Mouse (Mus musculus): ENCODE data around the gene Palm2. TPM values are rescaled to one million over a fixed set of nuclear protein-coding genes. Genes with fewer than 3 reads are reported as not detected.

The Palm2 gene
- polyA plus RNA-seq, 1 experiment from 2014 or later, result 11.8 TPM

DNA sequence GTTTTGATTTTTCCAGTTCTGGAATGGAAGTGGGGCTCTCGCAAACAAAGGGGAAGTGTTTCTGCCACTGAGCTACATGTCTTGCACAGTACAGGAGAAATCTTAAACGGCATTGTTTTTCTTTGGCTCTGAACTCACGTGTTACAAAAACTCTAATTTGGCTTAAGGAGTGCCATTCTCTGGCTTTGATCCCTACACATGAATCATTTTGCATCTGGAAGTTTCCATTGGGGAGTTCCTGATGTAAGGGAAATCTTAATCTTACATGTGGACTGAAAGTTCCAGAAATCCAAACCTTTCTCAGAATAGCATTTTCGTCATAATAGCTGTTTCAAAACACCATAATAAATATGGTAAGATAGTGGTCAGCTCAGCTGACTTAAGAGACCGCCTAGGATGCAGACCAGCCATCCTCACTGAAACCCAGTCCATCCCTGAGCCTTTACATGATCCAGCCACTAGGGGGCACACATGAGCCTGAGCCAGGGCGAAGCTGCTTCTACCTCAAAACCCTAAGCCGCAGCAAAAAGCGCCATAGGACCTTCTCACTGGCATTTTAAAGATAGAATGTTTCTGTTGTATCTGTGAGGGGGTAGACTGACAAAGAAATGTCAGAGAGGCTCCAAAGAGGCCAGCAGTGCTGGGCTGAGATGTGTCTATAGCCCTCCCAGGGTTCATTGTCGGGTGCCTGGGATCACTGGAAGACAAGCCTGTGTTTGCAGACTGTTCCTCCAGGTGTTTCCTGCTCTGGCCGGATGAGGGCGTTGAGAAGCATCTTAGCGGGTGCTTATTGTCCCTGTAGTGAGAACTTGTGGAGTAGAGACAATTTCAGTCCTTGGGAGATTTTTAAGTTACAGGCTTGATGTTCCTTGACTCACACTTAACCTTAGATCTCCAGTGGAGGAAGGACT lies 239.2 kb downstream of the Palm2 start:
- 16% methylated on average over 12 of the region's 12 CpGs for WGBS
- no peak overlapping the region; the same call in 1 of the 2 replicates for H3K4me3 ChIP-seq (ENCODE audit: low read length)
- no peaks in the 10 kb centered on the region for H3K9me3 ChIP-seq (replicated peaks; ENCODE audit: control insufficient read depth, low read length)
- H3K9ac ChIP-seq (ENCODE audit: low read length), result peak overlapping the region; percentile 44; the same call in 1 of the 2 replicates
- peak overlapping the region; percentile 49 for H3K4me2 ChIP-seq (ENCODE audit: low read depth, low read length)
- H3K4me1 ChIP-seq (ENCODE audit: control insufficient read depth, insufficient read depth, low read length), result peaks cover 63% of the 10 kb centered on the region
- H3K27ac ChIP-seq (ENCODE audit: low read length), result peak overlapping the region; percentile 86
- no peak for ATAC-seq (replicated peaks; ENCODE audit: extremely low read depth, insufficient read depth, low FRiP score)
- no peaks in the 10 kb centered on the region for H3K36me3 ChIP-seq (ENCODE audit: control insufficient read depth, insufficient read depth)
- H3K27me3 ChIP-seq (ENCODE audit: control insufficient read depth, insufficient read depth, low read length), result no peaks in the 10 kb centered on the region

- Histone ChIP-seq H3K27me3 (ENCODE audit: control insufficient read depth, insufficient read depth, low read length) (no peaks in the 10 kb centered on the region), H3K27ac (ENCODE audit: low read length) (peak overlapping the region; percentile 86), H3K36me3 (ENCODE audit: control insufficient read depth, insufficient read depth) (no peaks in the 10 kb centered on the region), H3K9ac (ENCODE audit: low read length) (0 out of 2 replicates have a peak overlapping the region, but pooled peaks have one; percentile 23), H3K4me1 (ENCODE audit: control insufficient read depth, insufficient read depth, low read length) (peaks cover 59% of the 10 kb centered on the region), H3K9me3 (replicated peaks; ENCODE audit: control insufficient read depth, low read length) (no peaks in the 10 kb centered on the region), H3K4me2 (ENCODE audit: low read depth, low read length) (peak overlapping the region; percentile 61; the same call in 1 of the 2 replicates), H3K4me3 (ENCODE audit: low read length) (no peak overlapping the region)
- no peak for ATAC-seq (replicated peaks; ENCODE audit: extremely low read depth, insufficient read depth, low FRiP score)
- WGBS, result 59% methylated on average over 7 of the region's 7 CpGs
Observed at GRCm38 (mm10) chr4:57674351-57674750, 240.3 kb downstream of the Palm2 start.

DNA sequence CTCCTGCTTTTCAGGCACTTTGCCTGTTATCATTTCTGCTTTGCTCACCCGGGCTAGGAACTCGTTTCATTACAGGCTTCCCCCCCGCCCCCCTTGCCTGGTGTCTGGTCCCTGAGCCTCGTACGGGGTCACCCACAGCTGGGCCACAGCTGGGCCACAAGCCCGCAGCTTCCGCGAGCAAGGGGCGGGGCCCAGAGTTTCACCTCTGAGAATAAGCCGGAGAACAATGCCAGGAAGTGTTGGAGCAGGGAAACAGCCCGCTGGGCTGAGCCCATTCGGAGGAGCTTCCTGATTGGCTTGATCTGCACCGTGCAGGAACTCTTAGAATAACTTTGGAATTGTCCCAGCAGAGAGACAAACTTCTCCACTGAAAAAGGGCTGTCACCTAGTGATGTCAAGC lies 241.3 kb downstream of the Palm2 start:
- H3K9me3 ChIP-seq (replicated peaks; ENCODE audit: control insufficient read depth, low read length), result no peaks in the 10 kb centered on the region
- H3K4me1 ChIP-seq (ENCODE audit: control insufficient read depth, insufficient read depth, low read length), result peaks cover 48% of the 10 kb centered on the region
- H3K36me3 ChIP-seq (ENCODE audit: control insufficient read depth, insufficient read depth), result no peaks in the 10 kb centered on the region
- peak overlapping the region; percentile 86 for H3K27ac ChIP-seq (ENCODE audit: low read length)
- H3K4me2 ChIP-seq (ENCODE audit: low read depth, low read length), result peak overlapping the region; percentile 61
- peak; percentile 78 for ATAC-seq (replicated peaks; ENCODE audit: extremely low read depth, insufficient read depth, low FRiP score)
- H3K27me3 ChIP-seq (ENCODE audit: control insufficient read depth, insufficient read depth, low read length), result no peaks in the 10 kb centered on the region
- H3K9ac ChIP-seq (ENCODE audit: low read length), result peak overlapping the region; percentile 42
- WGBS, result 4% methylated on average over 13 of the region's 13 CpGs
- H3K4me3 ChIP-seq (ENCODE audit: low read length), result peak overlapping the region; percentile 34

DNA sequence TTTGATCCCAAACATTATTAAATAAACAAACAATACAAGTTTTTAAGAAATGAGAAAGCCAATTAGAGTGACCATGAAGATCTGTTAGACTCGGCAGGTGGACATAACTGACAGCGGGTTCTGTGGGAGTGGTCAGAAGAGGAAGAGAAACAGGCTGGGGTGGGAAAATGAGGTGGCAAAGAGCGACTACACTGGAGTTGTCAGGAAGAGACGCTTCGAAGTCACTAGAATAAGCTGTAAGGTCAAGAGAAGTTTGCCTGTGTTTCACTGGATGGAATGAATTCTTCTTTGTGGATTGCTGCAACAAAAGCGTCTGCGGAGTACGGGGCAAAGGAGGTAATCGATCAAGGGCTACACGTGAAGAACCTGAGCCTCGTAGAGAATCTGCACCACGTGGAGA lies 243.9 kb downstream of the Palm2 start:
- Histone ChIP-seq H3K4me1 (ENCODE audit: control insufficient read depth, insufficient read depth, low read length) (peaks cover 37% of the 10 kb centered on the region), H3K4me2 (ENCODE audit: low read depth, low read length) (no peak overlapping the region), H3K27me3 (ENCODE audit: control insufficient read depth, insufficient read depth, low read length) (no peaks in the 10 kb centered on the region), H3K4me3 (ENCODE audit: low read length) (no peak overlapping the region), H3K9me3 (replicated peaks; ENCODE audit: control insufficient read depth, low read length) (no peaks in the 10 kb centered on the region), H3K27ac (ENCODE audit: low read length) (no peak overlapping the region), H3K36me3 (ENCODE audit: control insufficient read depth, insufficient read depth) (no peaks in the 10 kb centered on the region), H3K9ac (ENCODE audit: low read length) (no peak overlapping the region)
- 72% methylated on average over 12 of the region's 12 CpGs for WGBS
- ATAC-seq (replicated peaks; ENCODE audit: extremely low read depth, insufficient read depth, low FRiP score), result no peak

DNA sequence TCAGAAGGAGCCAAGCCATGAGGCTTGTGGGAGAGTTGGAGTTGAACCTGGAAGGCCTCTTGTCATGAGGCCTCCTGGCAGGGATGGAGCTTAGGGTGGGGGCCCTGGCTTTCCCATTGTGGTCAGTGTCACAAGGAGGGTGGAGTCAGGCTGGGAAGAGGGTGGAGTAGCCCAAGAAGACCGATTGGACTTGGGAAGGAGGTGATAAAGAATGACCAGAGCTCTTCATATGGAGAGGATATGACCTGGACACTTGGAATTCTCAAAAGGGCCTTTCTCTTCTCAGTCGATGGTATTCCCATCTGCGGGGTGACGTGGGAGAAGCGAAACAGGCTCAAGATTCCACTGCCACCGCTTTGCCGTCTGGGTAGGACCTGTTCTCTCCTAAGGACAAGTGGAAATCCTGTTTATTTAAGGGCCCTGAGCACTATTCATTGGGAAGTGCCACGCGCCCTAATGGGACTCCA lies 245.0 kb downstream of the Palm2 start:
- Histone ChIP-seq H3K27me3 (ENCODE audit: control insufficient read depth, insufficient read depth, low read length) (no peaks in the 10 kb centered on the region), H3K9me3 (replicated peaks; ENCODE audit: control insufficient read depth, low read length) (no peaks in the 10 kb centered on the region), H3K27ac (ENCODE audit: low read length) (no peak overlapping the region), H3K4me3 (ENCODE audit: low read length) (no peak overlapping the region), H3K36me3 (ENCODE audit: control insufficient read depth, insufficient read depth) (no peaks in the 10 kb centered on the region), H3K4me2 (ENCODE audit: low read depth, low read length) (no peak overlapping the region), H3K9ac (ENCODE audit: low read length) (no peak overlapping the region), H3K4me1 (ENCODE audit: control insufficient read depth, insufficient read depth, low read length) (peaks cover 36% of the 10 kb centered on the region)
- WGBS, result 74% methylated on average over 9 of the region's 9 CpGs
- no peak for ATAC-seq (replicated peaks; ENCODE audit: extremely low read depth, insufficient read depth, low FRiP score)

GRCm38 (mm10) chr4:57680186-57680585 lies 246.1 kb downstream of the Palm2 start:
- no peak overlapping the region for H3K4me3 ChIP-seq (ENCODE audit: low read length)
- no peak overlapping the region for H3K9ac ChIP-seq (ENCODE audit: low read length)
- H3K36me3 ChIP-seq (ENCODE audit: control insufficient read depth, insufficient read depth), result no peaks in the 10 kb centered on the region
- ATAC-seq (replicated peaks; ENCODE audit: extremely low read depth, insufficient read depth, low FRiP score), result no peak
- WGBS, result 90% methylated on average over 12 of the region's 12 CpGs
- no peak overlapping the region for H3K4me2 ChIP-seq (ENCODE audit: low read depth, low read length)
- no peak overlapping the region for H3K27ac ChIP-seq (ENCODE audit: low read length)
- no peaks in the 10 kb centered on the region for H3K9me3 ChIP-seq (replicated peaks; ENCODE audit: control insufficient read depth, low read length)
- peaks cover 36% of the 10 kb centered on the region for H3K4me1 ChIP-seq (ENCODE audit: control insufficient read depth, insufficient read depth, low read length)
- no peaks in the 10 kb centered on the region for H3K27me3 ChIP-seq (ENCODE audit: control insufficient read depth, insufficient read depth, low read length)

DNA sequence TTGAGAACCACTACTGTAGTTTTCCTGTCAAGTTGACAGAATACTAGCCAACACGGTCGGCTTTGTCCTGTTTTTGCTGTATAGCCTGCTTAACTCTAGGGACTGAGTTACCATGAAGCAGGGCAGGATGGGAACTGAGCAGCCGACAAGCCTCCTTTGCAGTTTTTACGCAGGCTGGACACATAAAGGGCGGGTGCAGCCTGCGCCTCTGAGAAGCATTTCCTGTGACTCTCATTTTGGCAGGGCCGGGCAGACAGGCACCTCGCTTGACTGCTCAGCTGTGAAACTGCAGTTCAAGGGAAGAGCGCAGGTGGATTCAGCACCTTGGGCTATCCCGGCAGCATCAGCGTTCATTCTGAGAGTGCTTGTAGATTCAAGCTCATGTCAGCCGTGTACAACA lies 247.5 kb downstream of the Palm2 start:
- Histone ChIP-seq H3K27me3 (ENCODE audit: control insufficient read depth, insufficient read depth, low read length) (no peaks in the 10 kb centered on the region), H3K36me3 (ENCODE audit: control insufficient read depth, insufficient read depth) (no peaks in the 10 kb centered on the region), H3K4me1 (ENCODE audit: control insufficient read depth, insufficient read depth, low read length) (peaks cover 27% of the 10 kb centered on the region), H3K4me2 (ENCODE audit: low read depth, low read length) (no peak overlapping the region), H3K4me3 (ENCODE audit: low read length) (no peak overlapping the region), H3K9me3 (replicated peaks; ENCODE audit: control insufficient read depth, low read length) (no peaks in the 10 kb centered on the region), H3K9ac (ENCODE audit: low read length) (no peak overlapping the region), H3K27ac (ENCODE audit: low read length) (no peak overlapping the region)
- ATAC-seq (replicated peaks; ENCODE audit: extremely low read depth, insufficient read depth, low FRiP score), result 0 out of 2 replicates have a peak, but pooled peaks have one; percentile 10
- WGBS, result 61% methylated on average over 12 of the region's 12 CpGs

GRCm38 (mm10) chr4:57682341-57682740 lies 248.3 kb downstream of the Palm2 start:
- 0 out of 2 replicates have a peak overlapping the region, but pooled peaks have one; percentile 11 for H3K27ac ChIP-seq (ENCODE audit: low read length)
- no peaks in the 10 kb centered on the region for H3K36me3 ChIP-seq (ENCODE audit: control insufficient read depth, insufficient read depth)
- no peak for ATAC-seq (replicated peaks; ENCODE audit: extremely low read depth, insufficient read depth, low FRiP score)
- no peak overlapping the region for H3K4me2 ChIP-seq (ENCODE audit: low read depth, low read length)
- H3K27me3 ChIP-seq (ENCODE audit: control insufficient read depth, insufficient read depth, low read length), result no peaks in the 10 kb centered on the region
- peaks cover 27% of the 10 kb centered on the region for H3K4me1 ChIP-seq (ENCODE audit: control insufficient read depth, insufficient read depth, low read length)
- H3K9me3 ChIP-seq (replicated peaks; ENCODE audit: control insufficient read depth, low read length), result no peaks in the 10 kb centered on the region
- H3K4me3 ChIP-seq (ENCODE audit: low read length), result no peak overlapping the region
- H3K9ac ChIP-seq (ENCODE audit: low read length), result no peak overlapping the region
- 90% methylated on average over 2 of the region's 2 CpGs for WGBS

- 75% methylated on average over 11 of the region's 11 CpGs for WGBS
- no peaks in the 10 kb centered on the region for H3K27me3 ChIP-seq (ENCODE audit: control insufficient read depth, insufficient read depth, low read length)
- no peak overlapping the region for H3K4me2 ChIP-seq (ENCODE audit: low read depth, low read length)
- ATAC-seq (replicated peaks; ENCODE audit: extremely low read depth, insufficient read depth, low FRiP score), result no peak
- H3K36me3 ChIP-seq (ENCODE audit: control insufficient read depth, insufficient read depth), result no peaks in the 10 kb centered on the region
- H3K27ac ChIP-seq (ENCODE audit: low read length), result 0 out of 2 replicates have a peak overlapping the region, but pooled peaks have one; percentile 19
- no peak overlapping the region for H3K9ac ChIP-seq (ENCODE audit: low read length)
- H3K4me1 ChIP-seq (ENCODE audit: control insufficient read depth, insufficient read depth, low read length), result peaks cover 27% of the 10 kb centered on the region
- H3K9me3 ChIP-seq (replicated peaks; ENCODE audit: control insufficient read depth, low read length), result no peaks in the 10 kb centered on the region
- H3K4me3 ChIP-seq (ENCODE audit: low read length), result no peak overlapping the region
Observed at GRCm38 (mm10) chr4:57682944-57683343, 248.9 kb downstream of the Palm2 start.

Measured in heart, embryonic 16.5 days (tissue).